Mouse (Mus musculus) heart, postnatal 36 days (tissue): ENCODE measurements around the gene Tti1. TPM values are rescaled to one million over a fixed set of nuclear protein-coding genes. Genes with fewer than 3 reads are reported as not detected.
"Not testable (repeated sequence)": the region's sequence is repeated elsewhere in the genome, so short reads cannot be mapped to it uniquely, and the experiment has no call there.

Experiments
- DNase-seq, 2 experiments: peaks; one replicate each; pipeline ENCODE4 v3.0.0; 2021 to 2022
- intact Hi-C: fragments of 180-260 bp; cut with DNase I; formaldehyde crosslinking; loops from one replicate; pipeline ENCODE4 v1.15.1; 2025
- total RNA-seq, 2 experiments: library from RNA; stranded (reverse); gene quantifications; 2 replicates each; pipeline ENCODE4 v1.2.3; 2021

Tti1 gene
- total RNA-seq: 10 to 100 TPM; 22.8 to 22.9 TPM

DNA sequence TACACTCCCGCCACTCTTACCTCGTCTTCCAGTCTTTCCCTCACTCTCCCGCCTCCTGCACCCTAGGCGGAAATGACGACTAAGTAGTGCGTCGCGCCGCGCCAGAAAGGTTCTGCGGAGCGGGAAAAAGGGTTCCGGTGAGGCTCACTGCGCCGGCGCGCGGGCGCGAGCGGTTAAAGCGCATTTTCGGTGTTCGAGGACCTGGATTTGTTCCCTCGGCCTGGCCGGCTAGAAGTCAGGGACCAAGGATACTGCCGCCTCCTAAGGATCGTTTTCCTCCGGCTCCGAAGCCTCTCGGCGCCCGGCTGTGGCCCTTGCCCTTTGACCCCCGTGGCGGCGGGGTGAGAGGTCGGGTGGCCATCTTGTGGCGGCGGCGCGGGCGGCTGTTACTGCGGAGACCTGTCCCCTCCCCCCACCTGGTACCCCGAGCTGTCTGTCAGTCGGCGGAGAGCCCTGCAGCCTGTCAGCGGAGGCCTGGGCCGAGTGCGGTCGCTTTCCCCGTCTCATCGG, at the start of gene Tti1, which contains the start of gene Rprd1b:
Gene Tti1 (minus strand): TSS at position 80 of the 510 bp plus-strand sequence.
Gene Rprd1b (plus strand): TSS at position 144 of the 510 bp plus-strand sequence.
- DNase-seq: peak; percentile 95 to 98

DNA sequence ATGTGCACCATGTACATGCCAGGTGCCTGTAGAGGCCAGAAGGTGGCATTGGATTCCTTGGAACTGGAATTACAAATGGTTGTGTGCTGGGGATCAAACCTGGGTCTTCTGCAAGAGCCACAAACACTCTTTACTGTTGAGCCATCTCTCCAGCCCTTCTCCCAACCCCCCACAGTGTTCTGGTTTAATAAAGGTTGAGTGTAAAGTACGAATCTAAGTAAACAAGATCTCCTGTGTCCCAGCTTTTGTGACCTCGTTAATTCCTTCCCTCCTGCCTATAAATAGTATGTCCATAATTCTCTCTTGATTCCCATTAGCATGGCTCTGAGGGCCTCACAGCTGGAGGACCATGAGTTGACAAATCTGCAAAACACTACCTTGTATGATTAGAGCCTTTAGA, 49.7 kb upstream of the Tti1 start:
- intact Hi-C loops: no loop called here
- no peak for DNase-seq

More for the DNA sequence above, at the start of gene Tti1, which contains the start of gene Rprd1b:
- intact Hi-C loops: no loop called here

DNA sequence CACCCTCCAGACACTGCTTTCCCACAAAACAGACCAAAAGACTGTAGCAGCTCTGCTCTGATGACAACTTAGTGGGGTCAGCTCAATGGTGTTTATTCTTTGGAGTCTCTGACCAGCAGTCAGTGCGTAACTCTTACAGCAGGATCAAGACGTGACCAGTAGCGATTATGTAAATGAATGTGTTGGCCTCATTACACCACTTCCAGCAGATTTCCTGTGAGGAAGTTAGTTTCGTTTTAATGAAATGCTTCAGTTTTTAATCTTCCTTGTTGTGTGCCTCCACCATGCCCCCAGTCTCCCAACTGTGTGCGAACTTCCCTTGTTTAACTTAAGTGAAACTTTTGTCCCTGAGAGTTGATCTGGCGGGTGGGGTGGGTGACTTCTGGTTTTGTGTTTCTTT, 48.5 kb upstream of the Tti1 start:
- intact Hi-C loops: no loop called here
- no peak for DNase-seq

DNA sequence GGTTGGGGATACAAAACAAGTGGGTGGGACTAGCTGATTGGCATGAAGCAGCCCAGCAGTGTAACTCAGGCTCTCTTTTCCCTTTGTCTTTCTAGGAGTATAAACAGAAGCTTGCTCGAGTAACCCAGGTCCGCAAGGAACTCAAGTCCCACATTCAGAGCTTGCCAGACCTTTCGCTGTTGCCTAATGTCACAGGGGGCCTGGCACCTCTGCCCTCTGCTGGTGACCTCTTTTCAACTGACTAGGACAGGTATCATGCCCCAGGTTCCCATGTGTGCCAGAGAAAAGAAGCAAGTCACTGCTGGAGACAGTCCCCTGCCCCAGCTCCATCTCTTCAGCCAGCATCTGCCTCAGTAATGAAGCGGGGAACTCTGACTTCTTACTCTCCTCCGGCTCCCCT, 46.6 kb upstream of the Tti1 start:
- no peak for DNase-seq

DNA sequence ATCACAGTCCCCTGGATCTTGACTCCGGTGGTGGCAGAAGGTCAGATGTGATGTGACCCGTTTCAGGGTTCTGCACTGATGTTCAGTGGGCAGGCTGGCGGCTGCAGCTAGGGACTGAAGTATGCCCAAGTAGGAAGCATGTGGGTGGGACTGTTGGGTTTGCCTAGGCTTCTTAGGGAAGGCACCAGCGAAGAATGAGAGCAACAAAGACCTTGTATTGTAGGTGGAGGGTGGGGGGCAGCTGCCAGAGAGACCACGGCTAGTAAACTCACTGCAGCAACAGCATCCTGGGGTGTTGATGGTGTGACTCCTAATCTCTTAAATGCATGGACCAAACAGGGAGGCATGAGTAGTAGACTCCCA, 43.4 kb upstream of the Tti1 start:
- no peak for DNase-seq

More for the DNA sequence above, 46.6 kb upstream of the Tti1 start:
- intact Hi-C loops: no loop called here

DNA sequence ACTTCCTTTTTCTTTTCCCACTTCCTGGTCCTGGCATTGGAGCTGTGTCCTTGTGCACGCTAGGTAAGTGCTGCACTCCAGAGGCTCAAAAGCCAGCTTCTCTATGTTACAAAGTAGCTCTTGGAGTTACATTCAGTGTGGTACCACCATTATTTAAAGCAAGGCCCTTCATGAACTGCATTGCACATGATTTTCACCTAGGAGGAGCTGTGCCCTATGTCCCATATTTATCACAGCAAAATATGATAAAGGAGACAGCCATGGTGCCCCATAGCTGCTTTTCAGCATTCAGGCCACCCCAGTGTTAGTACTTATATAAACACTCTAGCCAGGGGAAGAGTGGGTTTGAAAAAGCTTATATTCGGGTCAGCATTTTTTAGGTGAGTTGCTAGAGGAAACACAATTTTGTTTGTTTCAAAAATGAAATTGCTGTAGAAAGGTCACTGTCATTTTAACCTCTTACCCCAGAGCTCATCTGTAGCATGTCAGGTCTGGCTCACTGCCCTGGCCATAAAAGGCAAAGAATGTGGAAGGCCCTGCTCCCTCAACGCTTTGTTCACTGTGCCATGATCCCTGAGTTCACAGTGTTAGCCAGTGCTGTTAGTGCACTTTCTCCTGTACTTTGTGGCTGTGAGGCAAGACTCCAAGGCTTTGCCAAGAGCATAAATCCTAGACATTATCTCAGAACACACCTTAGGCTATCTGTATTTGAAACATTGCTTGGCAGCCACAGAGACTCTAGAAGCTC, 42.8 kb upstream of the Tti1 start:
- no peak for DNase-seq
- intact Hi-C loops: no loop called here

More for the DNA sequence above, 43.4 kb upstream of the Tti1 start:
- intact Hi-C loops: no loop called here

DNA sequence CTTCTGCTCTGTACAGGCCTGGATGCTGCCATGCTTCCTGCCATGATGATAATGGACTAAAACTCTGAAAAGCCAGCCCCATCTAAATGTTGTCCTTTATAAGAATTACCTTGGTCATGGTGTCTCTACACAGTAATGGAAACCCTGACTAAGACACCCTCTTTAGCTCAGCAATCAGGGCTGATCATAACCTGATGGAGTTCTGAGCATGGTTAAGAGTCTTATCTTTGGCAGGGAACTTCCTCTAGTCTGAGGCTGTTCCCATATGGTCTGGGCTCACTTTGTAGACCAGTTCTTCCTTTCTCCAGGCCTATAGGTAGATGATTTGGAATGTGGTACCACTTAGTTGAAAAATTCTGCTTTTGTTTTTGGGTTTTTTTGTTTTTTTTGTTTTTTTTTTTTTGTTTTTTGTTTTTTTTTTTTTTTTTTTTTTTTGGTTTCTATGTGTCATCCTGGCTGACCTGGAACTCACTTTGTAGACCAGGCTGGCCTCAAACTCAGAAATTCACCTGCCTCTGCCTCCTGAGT, 40.3 kb upstream of the Tti1 start:
- intact Hi-C loops: no loop called here
- no peak for DNase-seq

DNA sequence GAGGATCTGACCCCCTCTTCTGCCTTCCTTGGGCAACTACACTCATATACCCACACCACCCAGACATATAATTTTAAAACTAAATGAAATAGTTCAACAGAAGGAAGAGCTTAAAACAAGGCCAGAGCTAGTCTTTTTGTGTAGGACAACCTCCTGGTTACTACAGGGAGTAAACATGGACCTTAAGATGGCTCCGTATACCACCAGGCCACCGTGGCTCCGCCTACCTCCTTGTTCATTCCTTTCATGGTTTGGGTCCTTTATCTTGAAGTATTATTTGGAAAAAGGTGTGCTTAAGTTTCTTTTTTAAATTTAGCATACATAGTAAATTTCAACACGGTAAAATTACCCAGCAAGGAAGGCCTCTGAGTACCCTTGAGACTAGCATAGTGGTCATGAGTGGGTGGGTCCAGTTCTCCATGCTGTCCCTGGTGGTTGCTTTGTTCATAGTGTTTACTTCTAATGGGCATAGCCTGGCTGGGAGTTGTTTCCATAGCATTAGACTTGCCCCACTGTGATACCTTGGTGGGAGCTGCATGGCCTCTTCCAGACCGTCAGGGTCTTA, 39.1 kb upstream of the Tti1 start:
- intact Hi-C loops: no loop called here

DNA sequence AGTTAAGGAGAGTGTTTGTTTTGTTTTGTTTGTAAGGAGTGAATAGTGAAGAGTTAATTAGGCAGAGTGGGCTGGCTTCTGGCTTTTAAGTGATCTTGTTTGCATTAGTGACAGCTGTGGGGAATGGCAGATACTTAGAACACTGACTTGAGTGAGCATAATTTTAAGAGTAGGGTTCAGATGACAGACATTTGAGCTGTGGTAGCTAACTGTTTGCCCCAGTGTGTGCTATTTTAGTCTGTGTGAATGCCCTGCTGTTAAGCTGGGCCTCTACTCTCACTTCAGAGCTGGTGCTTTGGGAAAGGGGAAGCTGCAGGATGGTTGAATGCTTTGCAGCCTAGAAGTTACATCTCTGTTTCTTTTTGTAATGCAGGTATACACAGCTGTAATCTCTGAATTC, 38.2 kb upstream of the Tti1 start:
- intact Hi-C loops: loop anchor here (1.0 kb wide), 1 partner anchor 80 kb away; the partner anchor contains the start of gene Tgm2

More for the DNA sequence above, 39.1 kb upstream of the Tti1 start:
- no peak for DNase-seq

DNA sequence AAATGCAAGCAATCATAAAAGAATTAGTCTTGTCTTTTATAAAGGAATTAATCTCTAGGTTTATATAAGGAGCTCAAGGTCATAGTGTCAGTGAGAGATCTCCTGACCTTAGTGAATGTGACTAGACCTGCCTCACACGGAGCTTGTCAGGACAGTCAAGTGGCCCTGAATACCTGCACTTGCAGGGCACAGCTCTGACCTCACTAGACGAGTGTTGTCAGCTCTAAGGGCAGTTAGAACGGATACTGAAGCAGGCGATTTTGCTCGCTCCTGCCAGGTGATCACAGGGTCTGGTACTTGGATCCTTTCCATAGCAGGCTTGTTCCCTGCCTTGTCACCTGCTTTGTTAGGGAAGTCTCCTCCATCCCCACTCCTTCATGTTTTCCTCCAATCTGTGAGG, 36.8 kb upstream of the Tti1 start:
- intact Hi-C loops: no loop called here
- DNase-seq: no peak

More for the DNA sequence above, 38.2 kb upstream of the Tti1 start:
- DNase-seq: no peak

DNA sequence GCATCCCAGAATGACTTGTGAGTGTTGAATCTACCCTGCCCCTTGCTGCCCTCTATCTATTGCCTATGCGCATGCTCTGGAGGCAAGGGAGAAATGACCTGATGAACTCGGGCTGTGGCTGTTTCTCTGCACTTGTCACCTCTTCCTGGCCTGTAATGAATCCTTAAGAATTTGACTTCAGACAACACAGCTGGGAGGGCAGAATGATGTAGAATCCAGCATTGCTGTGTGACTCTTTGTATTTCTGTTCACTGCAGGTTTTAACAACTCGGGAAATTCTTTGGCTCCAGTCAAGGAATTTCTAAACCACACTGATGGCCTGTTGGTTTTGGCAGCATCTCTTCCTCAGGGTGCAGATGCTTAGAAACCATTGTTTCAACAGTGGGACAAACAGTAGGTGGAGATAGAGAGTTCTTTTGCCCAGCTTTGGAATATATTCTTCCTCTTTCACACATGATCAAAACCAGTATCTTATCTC, 36.4 kb upstream of the Tti1 start:
- intact Hi-C loops: loop anchor here (5.0 kb wide), 1 partner anchor 138 kb away; no protein-coding TSS in a partner anchor

DNA sequence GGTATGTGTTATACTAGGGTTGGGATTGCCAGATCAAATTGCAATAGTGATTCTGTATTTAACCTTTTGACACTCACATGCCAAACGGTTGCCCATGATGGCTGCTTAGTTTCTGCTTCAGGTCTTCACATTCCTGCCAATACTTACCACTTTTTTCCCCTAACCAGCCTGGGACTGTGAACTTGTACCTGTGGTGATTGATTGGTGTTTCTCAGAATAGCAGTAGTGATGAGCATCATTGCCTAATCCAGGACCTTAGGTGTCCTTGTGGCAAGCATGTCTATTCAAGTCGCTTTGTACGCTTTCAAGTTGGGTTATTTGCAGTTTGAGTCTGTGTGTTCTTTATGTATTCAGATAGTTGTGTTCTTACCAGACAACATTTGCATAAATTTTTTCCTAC, 34.8 kb upstream of the Tti1 start:
- intact Hi-C loops: loop anchor here (5.0 kb wide), 1 partner anchor 139 kb away; no protein-coding TSS in a partner anchor
- DNase-seq: no peak

More for the DNA sequence above, 36.4 kb upstream of the Tti1 start:
- peak; percentile 16 to 34 for DNase-seq

DNA sequence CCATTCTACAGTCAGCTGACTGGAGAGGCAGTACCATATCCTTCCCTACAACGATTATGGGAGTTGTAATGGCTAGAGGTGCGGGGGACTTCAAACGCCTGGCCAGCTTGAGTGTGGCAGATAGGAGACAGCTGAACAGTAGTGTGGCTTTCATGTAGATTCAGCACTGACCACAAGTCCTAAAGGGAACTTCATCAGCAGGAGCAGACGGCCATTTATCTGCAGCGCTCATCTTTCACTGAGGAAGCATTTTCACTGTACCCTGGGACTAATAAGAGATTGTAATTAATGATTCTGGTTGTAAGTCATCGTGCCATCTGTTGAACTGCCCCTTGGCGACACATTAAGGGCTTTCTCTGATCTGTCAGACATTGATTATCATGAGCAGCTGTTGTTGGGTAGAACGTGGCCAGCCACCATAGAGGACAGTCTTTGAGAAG, 31.5 kb upstream of the Tti1 start:
- DNase-seq: no peak
- intact Hi-C loops: loop anchor here (5.0 kb wide), 1 partner anchor 143 kb away; no protein-coding TSS in a partner anchor

DNA sequence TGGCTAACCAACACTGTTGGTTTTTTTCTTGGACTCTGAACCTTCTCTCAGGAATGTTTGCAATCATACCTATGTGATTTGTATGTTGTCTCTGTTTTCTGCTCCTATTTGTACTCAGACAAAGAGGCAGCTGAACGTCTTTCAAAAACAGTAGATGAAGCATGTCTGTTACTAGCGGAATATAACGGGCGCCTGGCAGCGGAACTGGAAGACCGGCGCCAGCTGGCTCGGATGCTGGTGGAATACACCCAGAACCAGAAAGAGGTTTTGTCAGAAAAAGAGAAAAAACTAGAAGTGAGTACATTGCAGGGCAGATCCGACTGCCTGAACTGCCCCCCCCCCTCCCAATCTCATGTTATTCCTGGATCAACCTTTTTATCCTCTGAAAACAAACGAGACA, 30.3 kb upstream of the Tti1 start:
- intact Hi-C loops: no loop called here

DNA sequence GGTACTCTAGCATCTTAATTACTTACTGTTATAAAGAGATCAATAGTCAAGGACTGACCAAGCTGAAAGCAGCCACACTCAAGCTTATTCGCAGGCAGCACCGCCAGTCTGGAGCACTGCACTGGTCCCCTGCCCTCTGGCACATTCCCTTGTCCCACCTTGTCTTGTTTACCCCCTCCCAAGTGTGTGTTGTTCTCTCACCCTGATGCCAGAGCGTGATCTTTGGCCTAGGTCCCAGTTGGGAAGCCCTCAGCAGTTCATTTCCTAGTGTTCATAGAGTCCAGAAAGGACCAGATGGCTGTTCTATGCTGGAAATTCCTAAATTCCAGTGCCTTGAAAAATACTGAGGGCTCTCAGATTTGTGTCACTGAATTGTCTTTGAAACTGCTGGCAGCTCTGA, 28.8 kb upstream of the Tti1 start:
- intact Hi-C loops: no loop called here
- no peak for DNase-seq

More for the DNA sequence above, 30.3 kb upstream of the Tti1 start:
- peak; percentile 67 to 76 for DNase-seq

DNA sequence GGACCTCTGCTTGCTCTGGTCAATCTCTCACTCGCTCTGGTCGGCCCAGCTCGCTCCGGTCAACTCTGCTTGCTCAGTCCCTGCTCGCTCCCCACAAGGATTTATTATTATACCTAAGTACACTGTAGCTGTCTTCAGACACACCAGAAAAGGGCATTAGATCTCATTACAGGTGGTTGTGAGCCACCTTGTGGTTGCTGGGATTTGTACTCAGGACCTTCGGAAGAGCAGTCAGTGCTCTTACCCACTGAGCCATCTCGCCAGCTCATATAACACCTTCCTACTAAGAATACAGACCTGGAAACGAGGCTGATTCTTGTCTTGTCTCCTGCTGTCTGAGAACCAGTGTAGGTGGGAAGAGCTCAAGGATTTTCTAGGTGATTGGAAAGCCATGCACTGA, 27.1 kb upstream of the Tti1 start:
- DNase-seq, intact Hi-C loops: not testable (repeated sequence)

DNA sequence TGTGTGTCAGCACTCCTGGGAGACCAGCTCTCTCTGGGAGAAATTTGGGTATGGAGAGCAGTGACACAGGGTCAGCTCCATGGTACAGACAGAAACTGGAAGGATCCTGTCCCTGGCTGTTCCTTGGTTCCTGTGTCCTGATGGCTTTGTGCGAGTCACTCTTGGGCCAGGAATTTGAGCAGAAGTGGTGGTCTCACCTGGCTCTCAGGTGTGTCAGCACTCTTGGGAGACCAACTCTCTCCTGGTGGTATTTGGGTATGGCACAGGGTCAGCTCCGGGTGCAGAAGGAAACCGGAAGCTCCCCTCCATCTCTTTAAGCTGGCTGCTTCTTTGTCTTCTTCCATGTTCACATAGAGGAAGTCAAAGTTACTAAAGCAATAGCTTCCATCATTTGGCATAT, 26.4 kb upstream of the Tti1 start:
- intact Hi-C loops: no loop called here
- DNase-seq: no peak

DNA sequence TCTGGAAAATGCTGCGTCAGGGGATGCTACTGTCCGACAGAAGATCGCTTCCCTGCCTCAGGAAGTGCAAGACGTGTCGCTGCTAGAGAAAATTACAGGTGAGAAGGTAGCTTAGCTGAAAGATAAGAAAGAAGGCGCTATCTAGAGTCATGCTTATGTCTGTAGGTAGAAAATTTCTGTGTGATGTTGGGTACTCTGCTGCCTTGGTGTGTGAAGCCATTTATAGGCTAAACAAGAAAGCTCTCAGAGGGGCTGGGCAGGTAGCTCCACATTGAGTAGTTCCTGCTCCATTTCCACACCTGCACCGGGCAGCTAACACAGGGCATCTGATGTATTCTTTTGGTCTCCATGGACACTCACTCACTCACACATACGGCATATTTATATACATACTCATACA, 21.9 kb upstream of the Tti1 start:
- intact Hi-C loops: no loop called here
- DNase-seq: no peak

DNA sequence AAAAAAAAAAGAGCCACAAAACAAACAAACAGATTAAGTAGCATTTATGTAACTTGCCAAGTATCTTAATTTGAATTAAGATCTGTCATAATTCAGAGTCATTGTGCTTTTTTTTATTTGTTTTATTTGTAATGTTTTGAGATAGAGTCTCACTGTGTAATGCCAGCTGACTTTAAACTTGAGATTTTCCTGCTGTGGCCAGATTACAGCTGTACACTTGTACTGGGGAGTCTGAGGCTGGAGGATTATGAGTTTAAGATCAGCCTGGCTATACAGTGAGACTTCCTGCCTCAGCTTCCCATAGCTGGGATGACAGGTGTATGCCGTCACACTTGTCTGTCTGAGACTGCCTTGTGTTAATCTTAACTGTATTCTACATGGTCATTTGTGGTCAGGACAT, 20.5 kb upstream of the Tti1 start:
- DNase-seq: no peak
- intact Hi-C loops: loop anchor here (1.0 to 10.0 kb wide), 2 partner anchors 156 to 296 kb away; no protein-coding TSS in a partner anchor

DNA sequence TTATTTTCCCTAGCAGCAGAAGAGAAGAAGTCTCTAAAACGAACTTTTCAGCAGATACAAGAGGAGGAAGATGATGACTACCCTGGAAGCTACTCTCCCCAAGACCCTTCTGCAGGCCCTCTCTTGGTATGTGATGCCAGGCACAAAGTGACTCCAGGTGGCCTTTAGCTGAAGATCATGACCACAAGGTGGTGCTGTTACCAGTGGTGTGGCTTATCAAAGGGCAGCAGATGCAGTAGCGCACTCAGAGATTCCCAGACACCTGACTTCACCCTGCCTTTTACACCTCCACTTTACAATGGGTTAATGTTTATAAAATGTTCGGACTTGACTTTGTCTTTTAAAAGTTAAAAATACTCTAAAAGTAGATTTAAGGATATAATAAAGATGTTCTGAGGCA, 19.7 kb upstream of the Tti1 start:
- intact Hi-C loops: loop anchor here (1.0 to 10.0 kb wide), 3 partner anchors 99 to 297 kb away; partner anchors contain the start of gene Tgm2
- peak; percentile 59 to 61 for DNase-seq

DNA sequence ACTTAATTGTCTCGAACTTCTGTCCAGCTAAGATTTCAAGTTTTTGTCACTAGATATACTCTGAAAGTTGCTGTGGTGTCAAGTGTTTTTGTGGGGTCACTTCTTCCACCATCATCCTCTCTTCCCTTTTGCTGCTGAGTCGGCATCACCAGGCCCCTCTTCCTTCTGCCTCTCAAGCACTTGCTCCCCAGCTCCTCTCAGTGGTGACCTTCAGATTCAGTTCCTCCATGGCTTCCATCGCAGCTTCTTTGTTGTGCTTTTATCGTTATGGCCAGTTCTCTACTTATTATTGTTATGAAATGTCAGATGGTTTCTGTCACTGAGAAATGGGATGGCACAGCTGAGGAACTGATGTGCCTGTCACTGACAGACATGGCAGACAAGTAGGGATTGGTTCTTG, 18.0 kb upstream of the Tti1 start:
- DNase-seq: no peak
- intact Hi-C loops: loop anchor here (2.0 to 10.0 kb wide), 2 partner anchors 101 to 299 kb away; partner anchors contain the start of gene Tgm2
